Mouse (Mus musculus): ENCODE data around the gene Ttll6.

Gene Ttll6

GRCm38 (mm10) chr11:96198642-96199041 is 65.1 kb downstream of the Ttll6 start:
- no peak for DNase-seq

- DNase-seq = no peak
These were observed 65.8 kb downstream of the Ttll6 start for GRCm38 (mm10) chr11:96199181-96200086.

DNA sequence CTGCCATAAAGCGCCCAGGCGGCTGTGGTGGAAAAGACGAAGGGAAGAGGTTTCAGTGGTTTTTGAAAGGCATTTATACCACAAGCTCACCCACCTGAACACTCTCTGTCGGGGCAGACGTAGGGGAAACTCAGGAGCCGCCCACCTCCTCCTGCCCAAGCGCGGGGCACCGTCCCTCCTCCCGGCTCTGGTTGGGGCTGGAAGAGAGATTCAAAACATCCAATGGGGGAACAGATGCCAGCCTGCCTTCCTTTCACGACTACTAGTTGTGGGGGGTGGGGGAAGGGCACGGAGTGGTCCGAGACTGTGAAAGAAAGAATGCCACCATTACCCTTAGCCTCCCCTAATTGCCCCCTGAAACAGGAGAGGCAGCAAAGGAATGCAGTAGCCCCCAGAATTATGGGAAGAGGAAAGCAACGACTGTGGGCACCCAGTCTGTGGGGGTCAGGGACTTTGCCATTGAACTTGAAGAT is 66.6 kb downstream of the Ttll6 start:
- DNase-seq = no peak

GRCm38 (mm10) chr11:96201741-96202140 is 68.2 kb downstream of the Ttll6 start:
- no peak for DNase-seq

- DNase-seq = no peak
These were observed 69.0 kb downstream of the Ttll6 start for GRCm38 (mm10) chr11:96202401-96203081.

- no peak for DNase-seq
These were observed 69.7 kb downstream of the Ttll6 start for GRCm38 (mm10) chr11:96203182-96203788.

GRCm38 (mm10) chr11:96203789-96204186 is 70.2 kb downstream of the Ttll6 start:
- no peak for DNase-seq

DNA sequence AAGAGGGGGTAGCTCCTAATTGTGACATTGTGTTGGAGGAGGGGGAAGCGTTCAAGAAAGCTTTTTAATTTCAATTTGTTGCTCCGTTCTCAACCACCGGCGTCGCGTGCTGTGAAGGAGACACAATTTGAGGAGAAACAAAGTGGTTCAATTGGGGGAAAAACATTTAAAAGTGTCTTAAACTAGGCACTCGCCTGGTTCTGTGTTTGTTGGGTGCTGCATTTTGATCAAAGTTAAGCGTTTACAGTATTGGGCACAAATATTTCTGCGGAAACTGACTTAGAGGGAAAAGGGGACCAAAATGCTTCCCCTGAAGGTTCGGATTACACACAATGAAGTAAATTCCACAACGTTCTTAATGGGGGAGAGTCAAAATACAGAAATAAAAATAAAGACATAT is 70.8 kb downstream of the Ttll6 start:
- no peak for DNase-seq

DNA sequence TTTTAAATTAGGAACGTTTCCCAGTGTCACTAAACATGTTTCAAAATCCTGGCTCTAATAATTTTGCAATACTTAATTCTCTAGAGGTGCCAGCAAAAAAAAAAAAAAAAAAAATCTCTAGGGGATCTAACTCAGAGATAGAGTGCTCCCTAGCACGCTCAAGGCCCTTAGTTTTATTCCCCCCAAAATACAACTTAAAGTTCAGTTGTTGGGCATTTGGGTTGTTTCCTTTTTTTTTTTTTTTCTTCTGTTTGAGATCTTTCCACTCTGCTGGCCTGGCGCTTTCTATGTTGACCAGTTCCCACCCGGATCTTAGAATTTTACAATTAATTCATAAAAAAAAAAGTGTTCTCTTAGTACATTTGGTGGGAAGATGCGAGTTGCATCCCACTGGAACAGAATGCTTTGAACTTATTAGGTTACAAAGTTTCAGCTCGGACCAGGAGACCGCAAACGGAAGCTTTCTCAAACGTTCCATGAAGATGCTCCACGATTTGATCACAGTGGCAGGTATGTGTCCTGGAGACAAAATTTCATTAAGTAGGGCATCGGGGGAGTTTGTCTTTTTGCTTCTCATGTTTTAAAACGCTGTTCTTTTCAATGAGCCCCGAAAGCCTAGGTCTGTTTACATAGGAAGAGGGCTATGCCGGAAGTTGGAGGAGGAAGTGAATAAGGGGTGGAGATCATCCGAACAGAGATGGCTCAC is 72.0 kb downstream of the Ttll6 start:
- DNase-seq = no peak
